Mouse (Mus musculus) forebrain, embryonic 14.5 days (tissue): ENCODE results near the gene Ddx41. TPM values are rescaled to one million over a fixed set of nuclear protein-coding genes. Genes with fewer than 3 reads are reported as not detected.

Experiments
- ATAC-seq: fragments of 200-750 bp; cut with Nextera tagmentation; 2 replicates; pipeline ENCODE4 v1.8.0; 2017; ENCODE audit warnings: mild to moderate bottlenecking, moderate library complexity
- DNase-seq: peaks from one replicate; pipeline ENCODE4 v3.0.0-alpha.2; 2015; ENCODE audit warnings: low spot score
- H3K27ac ChIP-seq: fragments of 300-500 bp; sonication (generic); 2 replicates; pipeline ENCODE4 v1.5.1; 2014; ENCODE audit warnings: low read depth, mild to moderate bottlenecking, control low read depth, low read length, moderate library complexity
- H3K27me3 ChIP-seq: fragments of 300-500 bp; sonication (generic); replicated peaks from 2 replicates; pipeline ENCODE4 v1.6.1; 2014; ENCODE audit warnings: low read length, control low read depth, mixed read lengths; ENCODE audit not compliant: control insufficient read depth, insufficient read depth
- H3K36me3 ChIP-seq: fragments of 300-500 bp; sonication (generic); 2 replicates; pipeline ENCODE4 v1.6.1; 2014; ENCODE audit warnings: low read length, control low read depth; ENCODE audit not compliant: control insufficient read depth, insufficient read depth
- H3K4me1 ChIP-seq: fragments of 300-500 bp; sonication (generic); 2 replicates; pipeline ENCODE4 v1.6.1; 2014; ENCODE audit warnings: antibody characterized with exemption, low read length, control low read depth; ENCODE audit not compliant: control insufficient read depth, insufficient read depth
- H3K4me2 ChIP-seq: fragments of 300-500 bp; sonication (generic); 2 replicates; pipeline ENCODE4 v1.6.1; 2014; ENCODE audit warnings: mild to moderate bottlenecking, control low read depth, low read length
- H3K4me3 ChIP-seq: fragments of 300-500 bp; sonication (generic); 2 replicates; pipeline ENCODE4 v1.5.1; 2014; ENCODE audit warnings: low read depth, low read length, control low read depth
- H3K9ac ChIP-seq: fragments of 300-500 bp; sonication (generic); 2 replicates; pipeline ENCODE4 v1.6.1; 2014; ENCODE audit warnings: mild to moderate bottlenecking, low read length, control low read depth, moderate library complexity
- H3K9me3 ChIP-seq: fragments of 300-500 bp; sonication (generic); replicated peaks from 2 replicates; pipeline ENCODE4 v1.6.1; 2016; ENCODE audit warnings: low read length, control low read depth, mixed read lengths; ENCODE audit not compliant: control insufficient read depth
- WGBS: fragments of 180-500 bp; shearing (Covaris S2); extraction: QIAGEN DNeasy Blood & Tissue Kit; methylation state at CpG from one replicate; pipeline ENCODE4 v1.1.7; 2014; 5-methylcytosine and 5-hydroxymethylcytosine counted together
- polyA plus RNA-seq: library from polyadenylated mRNA; unstranded; fragments of >200 nt; fragmentation: Nextera tagmentation; extraction: Ambion mirVana; gene quantifications from 2 replicates; pipeline ENCODE4 v1.2.1, GENCODE M21; 2014

Ddx41 gene
- polyA plus RNA-seq, 1 experiment from 2014 or later, result 75.7 TPM

DNA sequence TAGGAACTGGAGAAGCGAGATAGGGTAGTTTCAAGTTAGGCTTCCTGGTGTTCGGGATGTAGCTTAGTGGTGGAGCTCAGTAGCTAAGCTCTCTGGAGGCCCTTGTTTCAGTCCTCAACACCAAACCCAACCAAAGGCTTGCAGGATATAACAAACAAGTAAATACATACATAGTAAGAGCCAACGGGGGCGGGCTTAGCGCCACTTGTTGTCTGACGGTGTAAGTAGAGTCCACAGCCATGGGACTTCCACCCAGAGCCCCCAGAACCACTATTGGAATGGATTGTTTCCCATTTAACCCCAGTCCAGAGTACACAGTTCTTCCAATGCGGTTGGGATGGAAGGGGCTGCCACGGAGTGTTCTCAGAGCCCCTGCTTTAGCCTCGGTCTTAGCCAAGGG, 22.6 kb downstream of the Ddx41 start:
- no peak for ATAC-seq
- Histone ChIP-seq H3K9ac (peak overlapping the region; percentile 84; the same call in 1 of the 2 replicates), H3K36me3 (peaks cover 8% of the 10 kb centered on the region; the same call in 1 of the 2 replicates), H3K27ac (no peak overlapping the region), H3K27me3 (no peaks in the 10 kb centered on the region), H3K9me3 (no peaks in the 10 kb centered on the region), H3K4me3 (peak overlapping the region; percentile 75), H3K4me1 (peaks cover 25% of the 10 kb centered on the region), H3K4me2 (peak overlapping the region; percentile 96)
- DNase-seq, result no peak
- 30% methylated on average over 9 of the region's 9 CpGs for WGBS

DNA sequence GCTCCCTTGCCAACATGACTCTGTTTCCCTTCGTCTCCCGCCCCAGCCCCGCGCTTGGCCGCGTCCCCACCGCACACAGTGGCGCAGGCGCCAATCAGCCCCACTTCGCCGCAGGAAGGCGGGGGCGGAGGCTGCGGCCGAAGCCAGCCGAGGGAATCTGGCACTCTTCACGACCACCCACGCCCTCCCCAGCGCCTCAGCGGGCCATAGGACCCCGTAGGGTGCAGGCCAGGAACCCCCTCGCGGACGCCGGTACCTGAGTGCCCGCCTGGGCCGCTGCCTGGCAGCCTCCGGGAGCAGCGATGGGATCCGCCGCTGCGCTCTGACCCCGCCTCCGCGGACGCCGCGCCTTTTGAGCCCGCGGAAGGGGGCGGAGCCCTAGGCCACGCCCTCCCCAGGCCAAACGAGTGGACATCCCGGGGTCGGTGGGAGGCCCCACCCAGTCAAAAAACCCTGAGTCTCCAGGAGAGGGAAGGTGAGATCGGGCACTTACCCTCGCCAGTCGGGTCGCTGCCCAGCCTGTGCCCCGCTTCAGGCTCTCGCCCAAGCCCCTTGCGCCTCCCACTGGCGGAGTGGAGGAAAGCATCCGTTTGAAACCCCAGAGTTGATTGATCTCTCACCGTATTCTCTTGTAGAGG, 23.2 kb downstream of the Ddx41 start, which contains the start of gene Pdlim7:
Pdlim7 (minus strand) TSS at position 566 of the 638 bp plus-strand sequence.
- under 1% methylated on average over 55 of the region's 55 CpGs for whole genome bisulfite sequencing
- peaks cover 14% of the 10 kb centered on the region for H3K36me3 ChIP-seq
- DNase-seq (peak; percentile 84), ATAC-seq (peak; percentile 76)
- peaks cover 25% of the 10 kb centered on the region for H3K4me1 ChIP-seq
- H3K27ac ChIP-seq, result peak within 1 kb of the TSS; percentile 86; the same call in 1 of the 2 replicates
- no peaks in the 10 kb centered on the region for H3K27me3 ChIP-seq
- peak within 1 kb of the TSS; percentile 84 for H3K9ac ChIP-seq
- no peaks in the 10 kb centered on the region for H3K9me3 ChIP-seq
- peak within 1 kb of the TSS; percentile 96 for H3K4me2 ChIP-seq
- H3K4me3 ChIP-seq, result peak within 1 kb of the TSS; percentile 75

DNA sequence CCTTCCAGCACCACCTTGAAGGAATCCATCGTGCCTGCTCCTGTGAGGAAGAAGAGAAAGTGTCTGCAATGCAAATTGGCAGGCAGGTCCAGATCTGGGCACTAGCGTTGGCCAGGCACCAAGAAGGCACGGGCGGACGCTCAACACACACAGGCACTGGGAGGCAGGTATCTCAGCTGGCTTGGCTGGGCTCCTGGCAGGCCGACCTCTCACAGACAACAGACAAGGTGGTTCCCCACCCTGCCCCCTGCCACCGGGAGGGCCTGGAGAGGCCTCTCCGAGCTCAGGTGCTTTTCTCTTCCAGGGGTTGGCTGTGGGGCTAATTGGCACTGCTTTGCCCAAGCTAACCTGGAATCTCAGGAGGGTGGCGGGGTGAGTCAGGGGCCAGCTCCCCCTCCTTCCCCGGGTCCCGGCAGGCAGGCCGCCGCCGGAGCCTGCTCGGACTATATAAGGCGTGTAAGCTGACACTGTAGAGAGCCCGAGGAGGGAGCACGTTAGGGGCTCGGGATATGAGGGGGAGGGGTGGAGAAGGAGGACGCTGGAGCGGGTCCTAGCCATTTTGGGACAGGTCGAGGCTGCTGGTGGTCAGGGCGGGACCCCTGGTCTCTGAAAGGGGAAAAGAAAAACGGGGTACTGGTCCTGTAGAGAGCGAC, 24.0 kb downstream of the Ddx41 start:
- Histone ChIP-seq H3K4me2 (peak overlapping the region; percentile 96), H3K27ac (peak overlapping the region; percentile 86; the same call in 1 of the 2 replicates), H3K36me3 (peaks cover 21% of the 10 kb centered on the region), H3K4me1 (peaks cover 25% of the 10 kb centered on the region), H3K9me3 (no peaks in the 10 kb centered on the region), H3K4me3 (peak overlapping the region; percentile 75), H3K27me3 (no peaks in the 10 kb centered on the region), H3K9ac (peak overlapping the region; percentile 84)
- ATAC-seq (peak; percentile 36), DNase-seq (peak; percentile 37)
- WGBS, result 1% methylated on average over 25 of the region's 25 CpGs

- Histone ChIP-seq H3K4me2 (peak overlapping the region; percentile 96), H3K9ac (peak overlapping the region; percentile 84), H3K27ac (peak overlapping the region; percentile 86), H3K9me3 (no peaks in the 10 kb centered on the region), H3K27me3 (no peaks in the 10 kb centered on the region), H3K4me3 (peak overlapping the region; percentile 1; the same call in 1 of the 2 replicates), H3K36me3 (peaks cover 30% of the 10 kb centered on the region), H3K4me1 (peaks cover 25% of the 10 kb centered on the region)
- WGBS, result 33% methylated on average over 5 of the region's 5 CpGs
- DNase-seq (no peak), ATAC-seq (no peak)
These were observed 25.0 kb downstream of the Ddx41 start for GRCm38 (mm10) chr13:55511492-55511861.

DNA sequence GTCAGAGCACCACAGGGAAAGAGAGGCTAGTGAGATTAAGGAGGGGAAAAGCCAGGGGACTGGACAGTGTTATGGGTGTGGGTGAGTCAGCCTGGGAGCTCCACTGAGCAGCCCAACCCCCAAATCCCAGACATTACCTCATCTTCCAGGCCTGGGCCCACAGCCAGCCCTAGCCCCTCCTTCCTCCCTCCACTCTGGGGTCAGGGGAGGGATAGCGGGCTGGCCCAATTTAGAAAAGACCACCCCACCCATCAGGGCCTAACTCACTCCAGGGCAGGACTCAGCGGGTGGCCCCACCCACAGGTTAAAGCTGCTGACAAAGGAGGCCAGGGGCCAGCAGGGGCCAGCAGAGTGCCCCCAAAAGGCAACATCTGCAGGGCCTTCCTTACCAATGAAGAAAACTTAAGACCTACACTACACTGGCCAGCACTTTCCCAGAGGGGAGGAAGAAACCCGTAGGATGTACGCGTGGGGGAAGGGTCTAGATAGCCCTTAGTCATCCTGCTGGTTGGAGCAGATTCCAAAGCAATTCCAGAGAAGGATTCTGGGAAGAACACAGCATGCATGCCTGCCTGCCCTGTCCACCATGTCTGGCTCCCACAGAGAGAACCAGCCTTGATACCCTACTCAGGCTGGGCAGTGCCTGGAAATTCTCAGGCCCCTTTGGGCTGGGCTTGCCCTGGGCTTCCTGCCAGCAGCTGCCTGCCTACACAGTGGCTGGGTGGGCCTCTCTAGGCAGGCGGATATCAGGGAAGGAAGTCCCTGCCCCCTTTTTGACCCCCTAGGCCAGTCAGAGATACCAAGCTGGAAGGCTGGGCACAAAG, 25.6 kb downstream of the Ddx41 start:
- Histone ChIP-seq H3K4me1 (peaks cover 25% of the 10 kb centered on the region), H3K9ac (peak overlapping the region; percentile 84), H3K36me3 (peaks cover 36% of the 10 kb centered on the region), H3K27me3 (no peaks in the 10 kb centered on the region), H3K4me3 (no peak overlapping the region), H3K9me3 (no peaks in the 10 kb centered on the region), H3K4me2 (peak overlapping the region; percentile 96), H3K27ac (peak overlapping the region; percentile 86)
- 4% methylated on average over 6 of the region's 6 CpGs for WGBS
- DNase-seq (peak; percentile 79), ATAC-seq (peak; percentile 63)

GRCm38 (mm10) chr13:55510332-55510667, 26.2 kb downstream of the Ddx41 start:
- peak overlapping the region; percentile 17; the same call in 1 of the 2 replicates for H3K9ac ChIP-seq
- peaks cover 42% of the 10 kb centered on the region for H3K36me3 ChIP-seq
- no peak overlapping the region for H3K4me3 ChIP-seq
- no peaks in the 10 kb centered on the region for H3K9me3 ChIP-seq
- ATAC-seq (no peak), DNase-seq (no peak)
- H3K27ac ChIP-seq, result peak overlapping the region; percentile 86; the same call in 1 of the 2 replicates
- H3K4me2 ChIP-seq, result peak overlapping the region; percentile 96; the same call in 1 of the 2 replicates
- peaks cover 25% of the 10 kb centered on the region for H3K4me1 ChIP-seq
- H3K27me3 ChIP-seq, result no peaks in the 10 kb centered on the region
- WGBS, result 11% methylated on average over 3 of the region's 3 CpGs

GRCm38 (mm10) chr13:55508531-55508930, 27.9 kb downstream of the Ddx41 start:
- H3K36me3 ChIP-seq, result peaks cover 59% of the 10 kb centered on the region
- ATAC-seq (no peak), DNase-seq (no peak)
- WGBS, result 92% methylated on average over 10 of the region's 10 CpGs
- H3K9me3 ChIP-seq, result no peaks in the 10 kb centered on the region
- H3K4me3 ChIP-seq, result no peak overlapping the region
- H3K27ac ChIP-seq, result no peak overlapping the region
- H3K9ac ChIP-seq, result no peak overlapping the region
- no peak overlapping the region for H3K4me2 ChIP-seq
- H3K27me3 ChIP-seq, result no peaks in the 10 kb centered on the region
- peaks cover 25% of the 10 kb centered on the region for H3K4me1 ChIP-seq

- 54% methylated on average over 11 of the region's 11 CpGs for WGBS
- Histone ChIP-seq H3K27ac (no peak overlapping the region), H3K4me3 (no peak overlapping the region), H3K9me3 (no peaks in the 10 kb centered on the region), H3K27me3 (no peaks in the 10 kb centered on the region), H3K36me3 (peaks cover 66% of the 10 kb centered on the region), H3K4me2 (no peak overlapping the region), H3K4me1 (peaks cover 25% of the 10 kb centered on the region), H3K9ac (no peak overlapping the region)
- ATAC-seq (no peak), DNase-seq (no peak)
These were observed 28.6 kb downstream of the Ddx41 start for GRCm38 (mm10) chr13:55507877-55508276.
